Mouse (Mus musculus): ENCODE measurements at regions not wholly inside any gene's neighbourhood (a gene's known extent, or its start where the extent isn't known, plus 50 kb on each side); places are given as distances from the start of the nearest gene placed in this dataset.
A peak's percentile ranks its signal among the peaks of the same experiment; 100 is the strongest.

GRCm38 (mm10) chr5:28884746-28885365 lies 310.9 kb upstream of the Rnf32 start:
- H3K27ac ChIP-seq (ENCODE audit: insufficient read depth, low read depth, low read length): no peak overlapping the region
- 79% methylated on average over 5 of the region's 5 CpGs for WGBS

GRCm38 (mm10) chr5:28876199-28876598 lies 319.6 kb upstream of the Rnf32 start:
- Histone ChIP-seq H3K27ac (ENCODE audit: insufficient read depth, low read depth, low read length) (no peak overlapping the region), H3K4me3 (ENCODE audit: insufficient read depth, low read depth, low read length) (no peak overlapping the region), H3K4me1 (ENCODE audit: control insufficient read depth, insufficient read depth, low read length) (no peaks in the 10 kb centered on the region)
- 65% methylated on average over 8 of the region's 8 CpGs for WGBS
- TF ChIP-seq CTCF (IDR thresholded peaks at IDR 0.05; ENCODE audit: insufficient read depth, low read depth, low read length): no peak
- TF ChIP-seq POLR2A (IDR thresholded peaks at IDR 0.05; ENCODE audit: insufficient read depth, low read depth, low read length): no peak

More at GRCm38 (mm10) chr5:28884746-28885365, 310.9 kb upstream of the Rnf32 start:
- H3K4me1 ChIP-seq (ENCODE audit: control insufficient read depth, insufficient read depth, low read length): no peaks in the 10 kb centered on the region
- TF ChIP-seq CTCF (IDR thresholded peaks at IDR 0.05; ENCODE audit: insufficient read depth, low read depth, low read length) (no peak), POLR2A (IDR thresholded peaks at IDR 0.05; ENCODE audit: insufficient read depth, low read depth, low read length) (no peak)
- H3K4me3 ChIP-seq (ENCODE audit: insufficient read depth, low read depth, low read length): no peak overlapping the region

GRCm38 (mm10) chr5:28873600-28874265 lies 322.1 kb upstream of the Rnf32 start:
- WGBS: 86% methylated on average over 3 of the region's 3 CpGs
- Histone ChIP-seq H3K4me3 (ENCODE audit: insufficient read depth, low read depth, low read length) (no peak overlapping the region), H3K27ac (ENCODE audit: insufficient read depth, low read depth, low read length) (no peak overlapping the region), H3K4me1 (ENCODE audit: control insufficient read depth, insufficient read depth, low read length) (no peaks in the 10 kb centered on the region)
- TF ChIP-seq CTCF (IDR thresholded peaks at IDR 0.05; ENCODE audit: insufficient read depth, low read depth, low read length): no peak
- TF ChIP-seq POLR2A (IDR thresholded peaks at IDR 0.05; ENCODE audit: insufficient read depth, low read depth, low read length): no peak

GRCm38 (mm10) chr5:28859604-28860371 lies 336.0 kb upstream of the Rnf32 start:
- Histone ChIP-seq H3K4me1 (ENCODE audit: control insufficient read depth, insufficient read depth, low read length) (peaks cover 25% of the 10 kb centered on the region), H3K27ac (ENCODE audit: insufficient read depth, low read depth, low read length) (peak overlapping the region; percentile 92), H3K4me3 (ENCODE audit: insufficient read depth, low read depth, low read length) (no peak overlapping the region)
- WGBS: 28% methylated on average over 9 of the region's 9 CpGs
- TF ChIP-seq CTCF (IDR thresholded peaks at IDR 0.05; ENCODE audit: insufficient read depth, low read depth, low read length): no peak
- TF ChIP-seq POLR2A (IDR thresholded peaks at IDR 0.05; ENCODE audit: insufficient read depth, low read depth, low read length): no peak

GRCm38 (mm10) chr5:28838141-28838925 lies 357.5 kb upstream of the Rnf32 start:
- H3K27ac ChIP-seq (ENCODE audit: insufficient read depth, low read depth, low read length): no peak overlapping the region
- H3K4me3 ChIP-seq (ENCODE audit: insufficient read depth, low read depth, low read length): no peak overlapping the region
- WGBS: 89% methylated on average over 12 of the region's 12 CpGs
- no peak for TF ChIP-seq CTCF (IDR thresholded peaks at IDR 0.05; ENCODE audit: insufficient read depth, low read depth, low read length)
- TF ChIP-seq POLR2A (IDR thresholded peaks at IDR 0.05; ENCODE audit: insufficient read depth, low read depth, low read length): no peak
- no peaks in the 10 kb centered on the region for H3K4me1 ChIP-seq (ENCODE audit: control insufficient read depth, insufficient read depth, low read length)

GRCm38 (mm10) chr5:28819091-28819490 lies 352.0 kb upstream of the Shh start:
- Histone ChIP-seq H3K4me3 (ENCODE audit: insufficient read depth, low read depth, low read length) (no peak overlapping the region), H3K4me1 (ENCODE audit: control insufficient read depth, insufficient read depth, low read length) (no peaks in the 10 kb centered on the region), H3K27ac (ENCODE audit: insufficient read depth, low read depth, low read length) (no peak overlapping the region)
- TF ChIP-seq POLR2A (IDR thresholded peaks at IDR 0.05; ENCODE audit: insufficient read depth, low read depth, low read length) (no peak), CTCF (IDR thresholded peaks at IDR 0.05; ENCODE audit: insufficient read depth, low read depth, low read length) (no peak)
- 84% methylated on average over 5 of the region's 5 CpGs for WGBS

GRCm38 (mm10) chr5:28807950-28808349 lies 340.9 kb upstream of the Shh start:
- 38% methylated on average over 5 of the region's 5 CpGs for WGBS
- TF ChIP-seq POLR2A (IDR thresholded peaks at IDR 0.05; ENCODE audit: insufficient read depth, low read depth, low read length): no peak
- TF ChIP-seq CTCF (IDR thresholded peaks at IDR 0.05; ENCODE audit: insufficient read depth, low read depth, low read length): no peak
- Histone ChIP-seq H3K27ac (ENCODE audit: insufficient read depth, low read depth, low read length) (no peak overlapping the region), H3K4me3 (ENCODE audit: insufficient read depth, low read depth, low read length) (no peak overlapping the region), H3K4me1 (ENCODE audit: control insufficient read depth, insufficient read depth, low read length) (no peaks in the 10 kb centered on the region)

- Histone ChIP-seq H3K4me3 (ENCODE audit: insufficient read depth, low read depth, low read length) (no peak overlapping the region), H3K4me1 (ENCODE audit: control insufficient read depth, insufficient read depth, low read length) (no peaks in the 10 kb centered on the region), H3K27ac (ENCODE audit: insufficient read depth, low read depth, low read length) (no peak overlapping the region)
- 92% methylated on average over 2 of the region's 2 CpGs for WGBS
- TF ChIP-seq CTCF (IDR thresholded peaks at IDR 0.05; ENCODE audit: insufficient read depth, low read depth, low read length) (no peak), POLR2A (IDR thresholded peaks at IDR 0.05; ENCODE audit: insufficient read depth, low read depth, low read length) (no peak)
These were observed 332.4 kb upstream of the Shh start for GRCm38 (mm10) chr5:28799464-28799863.

Measured in olfactory bulb, adult 2 months (tissue).